Mouse (Mus musculus) stomach, postnatal 0 days (tissue): Measurements from ENCODE around the gene Gucd1.

Experiments used
- CTCF ChIP-seq: IDR thresholded peaks from 2 replicates; pipeline ENCODE4 v1.5.1; 2016; ENCODE audit warnings: antibody characterized with exemption, low read depth, mild to moderate bottlenecking, moderate library complexity
- EP300 ChIP-seq: optimal IDR thresholded peaks from 2 replicates; pipeline ENCODE3; 2016; ENCODE audit warnings: antibody characterized with exemption

DNA sequence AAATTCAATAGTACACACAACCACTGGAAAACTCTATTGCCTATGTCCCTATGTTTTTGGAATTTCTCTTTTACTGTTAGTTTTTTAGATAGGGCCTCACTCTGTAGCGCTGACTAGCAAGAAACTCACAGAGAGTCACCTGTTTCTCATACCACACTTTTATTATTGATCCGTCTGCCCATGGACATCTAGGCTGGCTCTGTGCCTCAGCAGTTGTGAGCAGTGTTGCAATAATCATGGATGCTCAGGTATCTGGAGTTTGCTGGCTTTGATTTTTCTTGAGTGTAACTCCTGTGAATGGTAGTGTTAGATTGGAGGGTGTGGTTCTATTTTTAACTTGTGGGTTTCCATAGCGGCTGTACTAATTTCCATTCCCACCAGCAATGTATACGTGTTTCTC, 162.4 kb downstream of the Gucd1 start:
- TF ChIP-seq CTCF = no peak
- no peak for TF ChIP-seq EP300
